Mouse (Mus musculus) embryonic facial prominence, embryonic 12.5 days (tissue): ENCODE measurements at regions not wholly inside any gene's neighbourhood (a gene's known extent, or its start where the extent isn't known, plus 50 kb on each side); places are given as distances from the start of the nearest gene placed in this dataset.

ENCODE experiments used
- ATAC-seq: fragments of 200-750 bp; cut with Nextera tagmentation; 2 replicates; pipeline ENCODE4 v1.8.0; 2017; ENCODE audit not compliant: insufficient number of reproducible peaks, insufficient read depth, low FRiP score, low TSS enrichment
- H3K27ac ChIP-seq: fragments of 300-500 bp; sonication (generic); 2 replicates; pipeline ENCODE4 v1.5.1; 2016; ENCODE audit warnings: mild to moderate bottlenecking
- H3K27me3 ChIP-seq: fragments of 300-500 bp; sonication (generic); 2 replicates; pipeline ENCODE4 v1.6.1; 2016; ENCODE audit warnings: mild to moderate bottlenecking, moderate library complexity
- H3K36me3 ChIP-seq: fragments of 300-500 bp; sonication (generic); 2 replicates; pipeline ENCODE4 v1.6.1; 2016; ENCODE audit warnings: mild to moderate bottlenecking
- H3K4me1 ChIP-seq: fragments of 300-500 bp; sonication (generic); 2 replicates; pipeline ENCODE4 v1.6.1; 2016
- H3K4me2 ChIP-seq: fragments of 300-500 bp; sonication (generic); replicated peaks from 2 replicates; pipeline ENCODE4 v1.6.1; 2016; ENCODE audit warnings: mild to moderate bottlenecking, moderate library complexity
- H3K4me3 ChIP-seq: fragments of 300-500 bp; sonication (generic); 2 replicates; pipeline ENCODE4 v1.5.1; 2016; ENCODE audit warnings: mild to moderate bottlenecking
- H3K9ac ChIP-seq: fragments of 300-500 bp; sonication (generic); 2 replicates; pipeline ENCODE4 v1.6.1; 2016; ENCODE audit warnings: mild to moderate bottlenecking, moderate library complexity
- H3K9me3 ChIP-seq: fragments of 300-500 bp; sonication (generic); 2 replicates; pipeline ENCODE4 v1.6.1; 2016; ENCODE audit warnings: mild to moderate bottlenecking, moderate library complexity
- WGBS: fragments of 180-500 bp; shearing (Covaris S2); methylation state at CpG from one replicate; pipeline ENCODE4 v1.1.7; 2016; 5-methylcytosine and 5-hydroxymethylcytosine counted together

DNA sequence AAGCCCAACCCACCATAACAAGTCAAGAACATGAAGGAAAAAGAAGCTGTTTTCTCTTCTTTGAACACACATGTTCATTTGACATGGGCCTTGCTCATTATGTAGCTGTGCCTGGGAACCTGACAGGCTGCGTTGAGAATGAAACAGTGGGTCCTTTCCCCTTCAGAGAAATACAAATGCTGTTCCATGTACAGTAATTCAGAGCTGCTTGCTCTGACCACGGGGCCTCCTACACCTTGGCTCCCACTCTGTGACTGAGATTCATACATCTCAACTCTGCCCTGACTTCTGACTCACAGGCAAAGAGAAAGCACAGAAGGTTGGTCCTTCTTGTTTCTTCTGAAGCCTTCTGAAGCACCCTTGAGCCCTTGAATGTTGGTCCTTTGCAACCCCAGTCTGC is 1345.4 kb upstream of the A1bg start:
- Histone ChIP-seq H3K36me3 (no peaks in the 10 kb centered on the region), H3K4me1 (no peaks in the 10 kb centered on the region), H3K27ac (no peak overlapping the region), H3K9me3 (no peaks in the 10 kb centered on the region), H3K9ac (no peak overlapping the region), H3K4me2 (no peak overlapping the region), H3K27me3 (no peaks in the 10 kb centered on the region), H3K4me3 (no peak overlapping the region)
- ATAC-seq = no peak
- WGBS = 81% methylated on average over 2 of the region's 2 CpGs

DNA sequence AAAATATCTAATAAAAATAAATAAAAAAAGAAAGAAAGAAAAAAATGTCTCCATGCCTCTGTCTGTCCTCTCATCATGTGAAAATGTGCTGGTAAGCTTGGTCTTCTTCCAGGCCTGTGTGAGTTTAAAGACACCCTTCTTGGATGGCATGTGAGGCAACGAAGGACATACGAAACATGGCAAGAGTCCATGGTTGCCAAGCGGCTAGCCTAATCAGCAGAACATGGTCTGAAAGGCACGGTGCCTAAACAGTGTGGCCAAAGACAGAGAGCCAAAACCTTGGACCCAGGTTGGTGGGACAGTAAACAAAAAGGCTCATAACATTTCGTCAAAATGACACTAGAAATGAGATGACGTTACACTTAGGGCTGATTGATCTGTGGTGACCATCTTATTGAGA is 1344.7 kb upstream of the A1bg start:
- H3K27ac ChIP-seq = no peak overlapping the region
- 92% methylated on average over 6 of the region's 6 CpGs for WGBS
- H3K9ac ChIP-seq = no peak overlapping the region
- no peaks in the 10 kb centered on the region for H3K27me3 ChIP-seq
- no peaks in the 10 kb centered on the region for H3K4me1 ChIP-seq
- H3K4me3 ChIP-seq = no peak overlapping the region
- no peak for ATAC-seq
- H3K4me2 ChIP-seq = no peak overlapping the region
- no peaks in the 10 kb centered on the region for H3K9me3 ChIP-seq
- no peaks in the 10 kb centered on the region for H3K36me3 ChIP-seq

DNA sequence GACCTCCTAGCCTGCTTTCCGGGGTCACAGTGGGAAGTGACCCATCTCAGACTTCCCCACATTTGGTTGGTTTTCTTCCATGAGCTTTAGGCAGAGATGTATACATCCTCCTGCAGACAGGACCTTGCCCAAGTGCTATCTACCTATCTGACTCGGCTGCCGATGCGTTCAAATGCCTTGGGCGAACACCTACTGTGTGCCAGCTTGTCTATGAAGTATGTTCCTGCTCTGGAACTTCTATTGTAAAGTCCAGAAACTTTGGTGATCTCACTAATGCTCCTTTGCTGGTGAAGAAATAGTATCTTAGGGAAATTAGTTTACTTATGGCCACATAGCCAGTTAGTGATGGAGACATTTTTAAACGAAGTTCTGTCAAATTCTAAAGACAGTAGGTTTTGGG is 1343.2 kb upstream of the A1bg start:
- Histone ChIP-seq H3K4me1 (no peaks in the 10 kb centered on the region), H3K9ac (no peak overlapping the region), H3K27ac (no peak overlapping the region), H3K9me3 (no peaks in the 10 kb centered on the region), H3K4me2 (no peak overlapping the region), H3K4me3 (no peak overlapping the region), H3K27me3 (no peaks in the 10 kb centered on the region), H3K36me3 (no peaks in the 10 kb centered on the region)
- ATAC-seq = no peak
- 95% methylated on average over 6 of the region's 6 CpGs for WGBS

DNA sequence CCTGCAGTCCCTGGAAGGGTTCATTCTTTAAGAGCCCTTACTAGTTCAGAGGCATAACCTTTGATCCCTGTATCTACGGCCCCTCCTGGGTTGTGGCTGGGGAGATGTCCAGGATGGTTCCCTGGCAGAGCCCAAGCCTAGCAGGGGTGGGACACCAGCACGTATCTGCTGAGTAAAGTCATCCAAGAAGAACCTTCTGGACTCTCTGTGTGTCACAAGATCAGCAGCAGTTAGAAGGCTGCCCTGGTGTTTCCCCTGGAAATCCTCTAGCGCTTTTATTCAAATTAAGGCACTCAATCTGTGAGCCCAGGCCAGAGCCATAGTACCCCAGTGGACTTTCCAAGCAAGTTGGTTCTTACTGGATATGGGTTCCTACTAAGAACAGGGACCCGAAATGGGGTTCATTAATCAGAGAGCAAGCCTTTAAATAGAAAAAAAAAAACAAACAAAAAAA is 1342.7 kb upstream of the A1bg start:
- 80% methylated on average over 4 of the region's 4 CpGs for WGBS
- no peak for ATAC-seq

DNA sequence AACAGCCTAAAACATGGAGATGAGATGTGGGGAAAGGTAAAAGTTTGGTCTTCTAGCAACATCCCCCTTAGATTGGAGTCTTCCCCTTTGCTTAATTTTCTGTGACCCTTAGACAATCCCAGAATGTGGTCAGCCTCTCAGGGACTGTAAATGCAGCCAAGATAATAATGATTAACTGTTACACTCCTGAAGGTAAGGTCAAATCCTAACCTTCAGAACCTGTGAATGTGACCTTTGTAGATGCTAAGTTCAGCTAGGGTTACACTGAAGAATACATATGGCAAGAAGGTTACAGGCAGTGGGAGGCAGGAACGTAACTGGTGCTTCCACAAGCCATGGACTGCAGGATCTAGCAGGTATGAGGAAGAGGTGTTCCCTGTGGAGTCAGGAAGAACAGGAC is 1342.2 kb upstream of the A1bg start:
- 55% methylated on average over 1 of the region's 1 CpGs for WGBS
- Histone ChIP-seq H3K27ac (no peak overlapping the region), H3K27me3 (no peaks in the 10 kb centered on the region), H3K9ac (no peak overlapping the region), H3K4me1 (no peaks in the 10 kb centered on the region), H3K4me3 (no peak overlapping the region), H3K9me3 (no peaks in the 10 kb centered on the region), H3K4me2 (no peak overlapping the region), H3K36me3 (no peaks in the 10 kb centered on the region)
- ATAC-seq = no peak

More for the DNA sequence above, 1342.7 kb upstream of the A1bg start:
- no peak overlapping the region for H3K9ac ChIP-seq
- H3K4me3 ChIP-seq = no peak overlapping the region
- H3K36me3 ChIP-seq = no peaks in the 10 kb centered on the region
- no peaks in the 10 kb centered on the region for H3K27me3 ChIP-seq
- H3K9me3 ChIP-seq = no peaks in the 10 kb centered on the region
- H3K4me1 ChIP-seq = no peaks in the 10 kb centered on the region
- no peak overlapping the region for H3K4me2 ChIP-seq
- H3K27ac ChIP-seq = no peak overlapping the region

DNA sequence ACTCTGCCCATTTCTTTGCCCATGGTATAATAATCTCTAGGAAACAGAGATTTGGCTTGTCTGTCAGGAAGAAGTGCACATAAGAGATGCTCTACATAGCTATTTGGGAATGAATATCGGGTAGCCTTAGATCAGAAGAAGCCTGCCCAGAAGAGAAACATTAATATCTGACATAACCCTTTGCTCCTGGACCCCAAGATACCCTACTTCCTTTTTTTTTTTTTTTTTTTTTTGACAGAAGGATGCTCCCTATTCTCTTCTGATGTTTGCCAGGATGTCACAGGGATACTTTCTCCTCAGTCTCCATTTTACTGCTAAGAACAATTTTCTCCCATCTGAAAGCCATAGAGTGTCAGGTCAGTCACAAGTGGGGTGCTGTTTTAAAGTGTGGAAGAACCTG is 1341.4 kb upstream of the A1bg start:
- Histone ChIP-seq H3K4me1 (no peaks in the 10 kb centered on the region), H3K9me3 (no peaks in the 10 kb centered on the region), H3K4me3 (no peak overlapping the region), H3K27me3 (no peaks in the 10 kb centered on the region), H3K9ac (no peak overlapping the region), H3K27ac (no peak overlapping the region), H3K36me3 (no peaks in the 10 kb centered on the region), H3K4me2 (no peak overlapping the region)
- no peak for ATAC-seq
- WGBS = 97% methylated on average over 1 of the region's 1 CpGs

DNA sequence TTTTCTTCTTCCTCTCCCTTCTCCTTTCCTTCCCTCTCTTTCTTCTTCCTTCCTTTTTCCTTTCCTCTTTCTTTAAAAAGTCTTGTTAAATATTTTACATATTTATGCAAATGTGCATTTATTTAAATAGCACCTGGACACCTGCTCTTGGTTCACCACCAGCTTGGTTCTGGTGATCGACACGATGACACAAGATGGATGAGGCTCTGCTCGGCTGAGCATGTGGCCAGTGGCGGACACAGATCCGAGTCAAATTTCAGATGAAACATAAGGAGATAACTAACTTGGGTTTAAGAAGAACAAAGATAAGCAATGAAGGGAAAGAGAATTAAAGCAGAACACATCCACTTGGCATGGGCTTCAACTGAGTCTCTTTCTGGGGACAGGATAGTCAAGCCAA is 1339.7 kb upstream of the A1bg start:
- 87% methylated on average over 5 of the region's 5 CpGs for WGBS
- no peak overlapping the region for H3K9ac ChIP-seq
- H3K9me3 ChIP-seq = no peaks in the 10 kb centered on the region
- H3K4me3 ChIP-seq = no peak overlapping the region
- no peaks in the 10 kb centered on the region for H3K36me3 ChIP-seq
- no peak overlapping the region for H3K27ac ChIP-seq
- H3K4me2 ChIP-seq = no peak overlapping the region
- no peaks in the 10 kb centered on the region for H3K27me3 ChIP-seq
- 0 out of 2 replicates have a peak, but pooled peaks cover 4% of the 10 kb centered on the region for H3K4me1 ChIP-seq
- ATAC-seq = no peak

DNA sequence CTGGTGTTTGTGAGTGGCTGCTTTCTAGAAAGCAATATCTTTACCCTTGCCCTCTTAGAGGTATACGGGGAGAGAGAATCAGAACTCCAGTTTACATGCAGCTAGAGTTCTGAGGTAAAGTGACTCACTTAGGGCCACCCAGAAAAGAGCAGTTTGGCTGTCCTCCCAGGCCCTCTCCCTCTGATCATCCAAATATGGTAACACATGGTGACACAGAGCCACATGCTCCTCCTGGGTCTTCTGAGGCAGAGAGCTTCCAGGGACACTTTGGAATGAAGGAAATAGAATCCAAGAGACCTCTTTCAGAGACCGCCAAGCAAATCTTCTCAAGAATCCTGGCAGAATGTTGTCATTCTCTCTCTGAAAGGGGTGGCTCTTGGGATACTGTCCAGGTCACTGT is 1338.7 kb upstream of the A1bg start:
- no peak overlapping the region for H3K4me2 ChIP-seq
- no peaks in the 10 kb centered on the region for H3K9me3 ChIP-seq
- no peak for ATAC-seq
- H3K27me3 ChIP-seq = no peaks in the 10 kb centered on the region
- H3K27ac ChIP-seq = no peak overlapping the region
- no peak overlapping the region for H3K4me3 ChIP-seq
- H3K4me1 ChIP-seq = 0 out of 2 replicates have a peak, but pooled peaks cover 4% of the 10 kb centered on the region
- no peak overlapping the region for H3K9ac ChIP-seq
- WGBS = 92% methylated on average over 2 of the region's 2 CpGs
- H3K36me3 ChIP-seq = no peaks in the 10 kb centered on the region

DNA sequence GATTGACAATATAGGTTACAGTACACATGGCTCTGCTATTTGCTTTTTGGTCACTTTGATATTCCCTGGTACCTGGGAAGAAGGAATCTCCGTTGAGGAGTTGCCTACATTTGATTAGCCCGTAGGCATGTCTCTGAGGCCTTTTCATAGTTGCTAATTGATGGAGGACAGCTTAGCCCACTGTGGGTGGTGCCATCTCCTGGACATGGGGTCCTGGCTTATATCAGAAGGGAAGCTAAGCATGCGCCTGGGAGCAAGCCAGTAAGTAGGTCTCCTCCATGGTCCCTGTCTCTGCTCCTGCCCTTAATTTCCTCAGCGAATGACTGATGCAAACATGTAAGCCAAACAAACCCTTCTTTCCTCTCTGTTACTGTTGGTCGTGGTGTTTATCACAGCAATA is 1335.8 kb upstream of the A1bg start:
- ATAC-seq = no peak
- 88% methylated on average over 5 of the region's 5 CpGs for WGBS
- H3K9me3 ChIP-seq = no peaks in the 10 kb centered on the region
- no peaks in the 10 kb centered on the region for H3K27me3 ChIP-seq
- H3K4me2 ChIP-seq = no peak overlapping the region
- 0 out of 2 replicates have a peak, but pooled peaks cover 4% of the 10 kb centered on the region for H3K4me1 ChIP-seq
- no peak overlapping the region for H3K27ac ChIP-seq
- no peaks in the 10 kb centered on the region for H3K36me3 ChIP-seq
- no peak overlapping the region for H3K9ac ChIP-seq
- H3K4me3 ChIP-seq = no peak overlapping the region

DNA sequence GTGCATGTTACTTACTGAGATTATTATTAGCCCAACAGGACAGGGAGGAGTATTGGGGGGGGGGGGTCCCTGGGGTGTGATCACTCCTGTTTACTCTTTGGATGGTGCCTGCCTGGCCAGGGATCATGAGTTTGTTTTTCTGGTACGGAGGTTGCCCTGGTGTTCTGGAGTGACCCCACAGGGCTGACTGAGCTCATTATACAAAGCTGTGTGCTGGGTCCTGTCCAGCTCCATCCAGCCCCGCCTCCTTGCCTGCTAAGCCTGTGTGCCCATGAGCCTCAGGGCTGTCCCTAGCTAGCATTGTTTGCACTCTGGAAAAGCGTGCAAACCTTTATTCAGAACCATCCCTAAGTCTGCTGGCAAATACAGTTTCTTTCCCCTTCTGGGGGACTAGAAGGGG is 1335.1 kb upstream of the A1bg start:
- Histone ChIP-seq H3K27ac (no peak overlapping the region), H3K4me3 (no peak overlapping the region), H3K4me1 (0 out of 2 replicates have a peak, but pooled peaks cover 4% of the 10 kb centered on the region), H3K9ac (no peak overlapping the region), H3K27me3 (no peaks in the 10 kb centered on the region), H3K9me3 (no peaks in the 10 kb centered on the region), H3K4me2 (no peak overlapping the region), H3K36me3 (no peaks in the 10 kb centered on the region)
- WGBS = 27% methylated on average over 3 of the region's 3 CpGs
- ATAC-seq = no peak

DNA sequence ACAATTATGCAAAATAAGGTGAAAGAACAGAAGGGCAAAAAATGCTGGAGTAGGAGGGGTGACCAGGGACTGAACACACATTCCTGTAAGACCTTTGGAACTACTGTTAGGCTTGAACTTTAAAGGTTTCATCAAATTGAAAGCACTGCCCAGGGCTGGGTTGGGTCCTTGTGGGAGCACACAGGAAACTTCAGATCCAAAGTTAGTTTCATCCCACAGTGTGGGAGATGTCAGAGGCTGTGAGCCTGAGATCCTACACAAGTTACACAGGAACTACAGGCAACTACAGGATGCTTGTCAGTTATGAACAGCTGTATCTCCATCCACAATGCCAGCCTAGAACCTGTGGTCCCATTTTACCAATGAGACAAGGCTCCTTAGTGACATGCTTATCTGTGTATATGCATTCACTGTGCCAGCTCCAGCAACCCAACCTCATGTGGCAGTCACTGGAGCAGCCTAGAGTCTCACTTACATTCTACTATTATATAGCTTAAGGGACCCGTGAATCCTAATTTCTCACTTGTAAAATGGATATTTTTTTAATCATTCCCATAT is 1334.4 kb upstream of the A1bg start:
- Histone ChIP-seq H3K9ac (no peak overlapping the region), H3K4me2 (no peak overlapping the region), H3K9me3 (no peaks in the 10 kb centered on the region), H3K27me3 (no peaks in the 10 kb centered on the region), H3K4me1 (0 out of 2 replicates have a peak, but pooled peaks cover 4% of the 10 kb centered on the region), H3K36me3 (no peaks in the 10 kb centered on the region), H3K4me3 (no peak overlapping the region), H3K27ac (no peak overlapping the region)
- ATAC-seq = no peak
- WGBS = 71% methylated on average over 1 of the region's 1 CpGs

DNA sequence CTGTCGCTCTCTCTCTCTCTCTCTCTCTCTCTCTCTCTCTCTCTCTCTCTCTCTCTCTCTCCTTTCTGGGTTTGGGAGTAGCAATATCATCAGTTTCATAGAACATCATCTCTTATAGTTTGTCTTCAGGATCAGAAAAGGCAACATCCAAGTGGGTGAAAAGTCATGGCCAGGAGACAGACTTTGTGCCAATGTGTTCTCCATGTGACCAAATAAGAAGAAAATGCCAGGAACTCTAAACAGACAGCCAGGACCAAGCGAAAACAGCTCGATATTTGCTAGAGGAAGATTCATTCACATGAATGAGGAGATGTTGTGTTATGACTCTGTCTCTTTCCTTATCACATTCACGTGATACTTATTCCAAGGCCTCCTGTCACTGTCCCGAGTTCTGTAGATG is 1332.8 kb upstream of the A1bg start:
- 89% methylated on average over 5 of the region's 5 CpGs for WGBS

DNA sequence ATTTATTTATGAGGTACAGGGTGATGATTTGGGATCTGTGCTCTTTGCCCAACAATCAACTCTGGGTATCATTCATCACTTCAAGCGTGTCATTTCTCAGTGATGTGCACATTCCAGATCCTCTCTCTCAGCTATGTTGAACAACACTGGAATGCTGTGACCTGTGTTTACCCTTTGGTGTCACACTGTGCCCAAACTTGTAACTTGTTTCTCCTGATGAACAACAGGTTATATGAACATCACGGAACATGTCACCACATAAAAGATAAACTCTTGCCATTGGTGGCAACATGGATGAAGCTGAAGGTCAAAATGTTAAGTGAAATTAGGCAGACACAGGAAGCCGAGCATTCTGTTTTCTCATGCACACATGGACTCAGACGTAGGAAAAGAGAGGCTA is 1330.9 kb upstream of the A1bg start:
- Histone ChIP-seq H3K9ac (no peak overlapping the region), H3K27ac (no peak overlapping the region), H3K27me3 (no peaks in the 10 kb centered on the region), H3K4me1 (0 out of 2 replicates have a peak, but pooled peaks cover 4% of the 10 kb centered on the region), H3K4me3 (no peak overlapping the region), H3K9me3 (no peaks in the 10 kb centered on the region), H3K36me3 (no peaks in the 10 kb centered on the region), H3K4me2 (no peak overlapping the region)
- WGBS = 73% methylated on average over 4 of the region's 4 CpGs
- ATAC-seq = no peak

More for the DNA sequence above, 1332.8 kb upstream of the A1bg start:
- no peak overlapping the region for H3K4me2 ChIP-seq
- no peak overlapping the region for H3K27ac ChIP-seq
- no peak for ATAC-seq
- H3K9ac ChIP-seq = no peak overlapping the region
- H3K4me1 ChIP-seq = 0 out of 2 replicates have a peak, but pooled peaks cover 4% of the 10 kb centered on the region
- H3K36me3 ChIP-seq = no peaks in the 10 kb centered on the region
- H3K9me3 ChIP-seq = no peaks in the 10 kb centered on the region
- no peaks in the 10 kb centered on the region for H3K27me3 ChIP-seq
- no peak overlapping the region for H3K4me3 ChIP-seq
